Mouse (Mus musculus) E14TG2a.4 (cell line): ENCODE results near the gene Cmas.
A peak's percentile ranks its signal among the peaks of the same experiment; 100 is the strongest.

Source experiments
- H3K27me3 ChIP-seq: 2 replicates; pipeline ENCODE4 v1.6.1; 2014; ENCODE audit warnings: low read length, control low read depth; ENCODE audit not compliant: insufficient read depth
- H3K36me3 ChIP-seq: 2 replicates; pipeline ENCODE4 v1.6.1; 2014; ENCODE audit warnings: low read length, control low read depth; ENCODE audit not compliant: insufficient read depth
- H3K4me1 ChIP-seq: replicated peaks from 2 replicates; pipeline ENCODE4 v1.6.1; 2014; ENCODE audit warnings: low read depth, low read length, control low read depth
- H3K4me3 ChIP-seq: replicated peaks from 2 replicates; pipeline ENCODE4 v1.5.1; 2014; ENCODE audit warnings: mild to moderate bottlenecking, low read length
- H3K9me3 ChIP-seq: 2 replicates; pipeline ENCODE4 v1.6.1; 2014; ENCODE audit warnings: low read length, control low read depth
- CTCF ChIP-seq: conservative IDR thresholded peaks from 2 replicates; pipeline ENCODE4 v1.5.1; 2014; ENCODE audit warnings: low read length
- NANOG ChIP-seq: IDR thresholded peaks from 2 replicates; pipeline ENCODE4 v1.6.1; 2014; ENCODE audit warnings: borderline replicate concordance, low read length, mixed read lengths
- POU5F1 ChIP-seq: IDR thresholded peaks from 2 replicates; pipeline ENCODE4 v1.6.1; 2014; ENCODE audit warnings: low read length, borderline replicate concordance

Gene Cmas

DNA sequence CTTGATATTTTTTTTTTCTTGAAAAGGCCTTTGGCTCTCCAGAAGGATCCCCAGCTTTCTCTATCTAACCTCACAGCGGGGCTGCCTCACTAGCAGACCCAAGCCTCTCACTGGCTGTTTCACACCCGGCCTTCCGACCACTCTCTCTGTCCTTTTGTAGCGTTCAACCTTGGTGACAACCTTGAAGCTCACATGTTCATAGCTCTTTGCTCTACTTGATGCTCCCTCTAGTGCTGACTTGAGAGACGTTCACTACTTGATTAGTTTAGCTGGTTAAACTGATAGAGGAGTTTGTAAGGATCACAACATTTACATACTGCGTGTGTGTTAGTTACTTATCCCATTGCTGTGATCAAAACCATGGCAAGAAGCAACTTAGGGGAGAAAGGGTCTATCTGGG is 35.8 kb upstream of the Cmas start:
- peaks cover 16% of the 10 kb centered on the region for H3K9me3 ChIP-seq
- no peaks in the 10 kb centered on the region for H3K36me3 ChIP-seq
- H3K4me3 ChIP-seq: no peak overlapping the region
- H3K4me1 ChIP-seq: 0 out of 2 replicates have a peak, but pooled peaks cover 3% of the 10 kb centered on the region
- TF ChIP-seq POU5F1: no peak
- TF ChIP-seq CTCF: no peak
- TF ChIP-seq NANOG: no peak
- H3K27me3 ChIP-seq: no peaks in the 10 kb centered on the region

DNA sequence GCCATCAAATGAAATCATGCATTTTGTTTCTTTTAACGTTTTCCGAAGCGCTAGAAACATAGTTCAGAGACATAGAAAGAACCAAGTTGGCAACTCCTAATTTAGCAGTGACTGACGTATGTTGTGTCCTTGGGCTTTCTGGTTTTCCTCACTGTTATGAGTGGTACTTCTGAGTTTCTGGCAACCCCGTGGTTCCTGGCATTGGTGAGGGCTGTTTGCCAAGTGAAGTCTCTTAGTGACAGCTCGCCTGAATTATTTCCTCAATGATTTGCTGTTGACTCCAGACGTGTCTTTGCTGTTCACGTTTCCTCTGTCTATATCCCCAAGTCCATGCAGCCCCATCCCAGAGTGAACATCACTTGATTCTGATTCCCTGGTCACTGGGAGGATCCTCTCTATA is 34.8 kb upstream of the Cmas start:
- Histone ChIP-seq H3K36me3 (no peaks in the 10 kb centered on the region), H3K4me1 (0 out of 2 replicates have a peak, but pooled peaks cover 3% of the 10 kb centered on the region), H3K9me3 (peaks cover 8% of the 10 kb centered on the region), H3K27me3 (no peaks in the 10 kb centered on the region), H3K4me3 (no peak overlapping the region)
- no peak for TF ChIP-seq NANOG
- TF ChIP-seq POU5F1: no peak
- TF ChIP-seq CTCF: no peak

- Histone ChIP-seq H3K36me3 (no peaks in the 10 kb centered on the region), H3K4me3 (no peak overlapping the region), H3K9me3 (peaks cover 8% of the 10 kb centered on the region), H3K4me1 (0 out of 2 replicates have a peak, but pooled peaks cover 3% of the 10 kb centered on the region), H3K27me3 (no peaks in the 10 kb centered on the region)
- TF ChIP-seq POU5F1 (no peak), NANOG (no peak), CTCF (no peak)
Measured at GRCm38 (mm10) chr6:142726032-142726431, 30.5 kb upstream of the Cmas start.

DNA sequence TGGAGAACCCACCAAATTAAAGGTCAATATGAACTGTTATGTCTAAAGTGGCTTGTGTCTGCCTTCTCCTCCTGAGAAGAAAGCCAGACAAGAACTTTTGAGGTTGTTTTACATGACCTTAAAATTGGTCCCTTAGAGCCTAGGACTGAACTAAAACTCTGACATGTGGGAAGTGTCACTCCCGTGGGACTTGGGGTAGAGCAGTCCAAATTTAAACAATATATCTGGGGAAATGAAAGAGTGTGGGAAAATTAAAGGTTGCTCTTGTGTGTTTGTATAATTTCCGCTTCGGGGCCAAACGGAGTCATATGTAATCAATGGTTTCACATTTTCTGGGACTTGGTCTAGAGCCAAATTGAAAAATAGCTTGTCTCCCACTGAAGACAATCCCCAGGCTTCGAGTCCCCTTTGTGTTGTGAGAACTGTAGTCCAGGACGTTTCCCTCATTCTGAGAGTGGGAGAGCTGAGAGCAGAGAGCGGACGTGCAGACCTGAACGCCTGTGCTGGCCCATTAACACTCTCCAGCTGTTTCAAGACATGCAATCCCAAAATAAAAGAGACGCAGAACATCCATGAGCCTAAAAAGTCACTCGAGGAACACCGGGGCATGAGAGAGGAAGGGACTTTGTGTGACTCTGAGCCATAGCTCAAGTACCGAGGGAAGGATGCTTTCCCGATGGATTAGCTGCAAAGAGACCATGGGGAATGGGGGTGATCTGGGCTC is 23.8 kb upstream of the Cmas start:
- Histone ChIP-seq H3K27me3 (no peaks in the 10 kb centered on the region), H3K9me3 (no peaks in the 10 kb centered on the region), H3K4me1 (0 out of 2 replicates have a peak, but pooled peaks cover 3% of the 10 kb centered on the region), H3K4me3 (no peak overlapping the region), H3K36me3 (no peaks in the 10 kb centered on the region)
- TF ChIP-seq POU5F1 (no peak), CTCF (no peak), NANOG (no peak)

- Histone ChIP-seq H3K36me3 (no peaks in the 10 kb centered on the region), H3K4me3 (no peak overlapping the region), H3K4me1 (peaks cover 6% of the 10 kb centered on the region; the same call in 1 of the 2 replicates), H3K9me3 (peaks cover 5% of the 10 kb centered on the region; the same call in 1 of the 2 replicates), H3K27me3 (no peaks in the 10 kb centered on the region)
- TF ChIP-seq POU5F1 (no peak), NANOG (no peak), CTCF (peak; percentile 57)
Measured at GRCm38 (mm10) chr6:142735302-142736005, 21.0 kb upstream of the Cmas start.

DNA sequence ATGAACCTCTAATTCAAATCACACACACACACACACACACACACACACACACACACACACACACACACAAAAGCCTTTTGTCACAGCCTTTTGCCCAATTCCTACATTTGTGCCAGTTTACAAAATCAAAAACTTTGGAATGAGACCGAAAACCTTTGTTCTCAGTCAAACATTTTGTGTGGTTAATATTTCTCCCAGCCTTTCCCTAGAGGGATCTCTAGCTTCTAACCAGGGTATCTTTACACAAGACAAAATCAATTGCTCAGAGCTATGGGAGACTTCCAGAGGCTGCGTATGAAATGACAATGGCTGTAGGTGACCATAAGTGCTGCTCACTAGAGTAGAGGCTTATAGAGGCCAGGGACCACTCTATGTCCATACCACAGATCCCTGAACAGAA is 18.3 kb upstream of the Cmas start:
- no peaks in the 10 kb centered on the region for H3K36me3 ChIP-seq
- no peaks in the 10 kb centered on the region for H3K27me3 ChIP-seq
- no peak for TF ChIP-seq POU5F1
- no peak for TF ChIP-seq NANOG
- no peak for TF ChIP-seq CTCF

DNA sequence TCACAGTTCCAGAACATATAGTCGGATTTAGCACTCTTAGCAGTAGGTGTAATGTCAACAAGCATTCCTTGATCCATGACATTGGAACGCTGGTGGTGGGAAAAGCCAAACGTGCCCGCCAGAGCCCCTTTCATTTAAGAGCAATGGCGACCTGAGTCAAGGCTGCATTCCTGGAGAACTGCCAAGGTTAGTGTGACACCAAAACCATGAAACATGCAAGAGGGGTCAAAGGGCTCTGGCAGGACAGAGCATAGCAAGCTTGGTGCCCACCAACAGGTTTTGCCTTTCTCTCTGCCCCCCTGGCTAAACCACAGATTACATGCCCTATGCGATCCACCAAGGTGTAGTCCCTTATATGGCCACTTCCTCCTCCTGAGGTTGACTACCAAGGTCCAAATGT is 17.8 kb upstream of the Cmas start:
- no peaks in the 10 kb centered on the region for H3K36me3 ChIP-seq
- H3K4me1 ChIP-seq: peaks cover 35% of the 10 kb centered on the region
- H3K9me3 ChIP-seq: peaks cover 5% of the 10 kb centered on the region; the same call in 1 of the 2 replicates
- no peaks in the 10 kb centered on the region for H3K27me3 ChIP-seq
- TF ChIP-seq POU5F1 (no peak), CTCF (no peak), NANOG (no peak)
- no peak overlapping the region for H3K4me3 ChIP-seq

More for the DNA sequence above, 18.3 kb upstream of the Cmas start:
- peaks cover 5% of the 10 kb centered on the region; the same call in 1 of the 2 replicates for H3K9me3 ChIP-seq
- peaks cover 31% of the 10 kb centered on the region for H3K4me1 ChIP-seq
- no peak overlapping the region for H3K4me3 ChIP-seq

DNA sequence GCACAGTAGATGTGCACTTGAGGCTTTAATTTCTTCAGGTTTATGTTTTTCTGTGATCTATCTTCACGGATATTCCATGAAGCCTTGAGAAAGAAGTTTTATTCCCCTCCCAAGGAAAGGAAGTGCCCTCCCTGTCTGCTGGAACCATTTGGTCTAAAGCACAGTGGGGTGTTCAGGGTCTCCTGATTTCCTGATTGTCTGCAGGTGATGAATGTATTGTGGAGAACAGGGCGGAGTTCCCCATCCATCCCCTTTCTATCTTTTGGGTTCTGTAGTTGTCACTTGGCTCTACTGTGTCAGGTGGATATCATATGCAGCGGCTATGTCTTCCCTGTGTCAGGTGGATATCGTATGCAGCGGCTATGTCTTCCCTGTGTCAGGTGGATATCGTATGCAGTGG is 14.7 kb upstream of the Cmas start:
- TF ChIP-seq NANOG: peak; percentile 81
- no peak for TF ChIP-seq POU5F1
- peaks cover 40% of the 10 kb centered on the region for H3K4me1 ChIP-seq

More for the DNA sequence above, 14.7 kb upstream of the Cmas start:
- no peaks in the 10 kb centered on the region for H3K27me3 ChIP-seq
- H3K4me3 ChIP-seq: 0 out of 2 replicates have a peak overlapping the region, but pooled peaks have one; percentile 8
- peaks cover 5% of the 10 kb centered on the region; the same call in 1 of the 2 replicates for H3K9me3 ChIP-seq
- no peaks in the 10 kb centered on the region for H3K36me3 ChIP-seq
